Mouse (Mus musculus) small intestine, adult 2 months (tissue): ENCODE data around the gene Extl1.

Source experiments
- CTCF ChIP-seq: fragments of 200-500 bp; IDR thresholded peaks from 2 replicates; pipeline ENCODE4 v1.5.1; 2012; ENCODE audit warnings: low read depth, mild to moderate bottlenecking, control low read depth, inconsistent platforms, low read length, moderate library complexity, mixed read lengths; ENCODE audit not compliant: insufficient replicate concordance, insufficient read length; ENCODE audit errors: extremely low read depth
- POLR2A ChIP-seq: fragments of 200-500 bp; IDR thresholded peaks from 2 replicates; pipeline ENCODE4 v1.6.1; 2012; ENCODE audit warnings: low read depth, mild to moderate bottlenecking, control low read depth, inconsistent platforms, low read length, moderate library complexity

DNA sequence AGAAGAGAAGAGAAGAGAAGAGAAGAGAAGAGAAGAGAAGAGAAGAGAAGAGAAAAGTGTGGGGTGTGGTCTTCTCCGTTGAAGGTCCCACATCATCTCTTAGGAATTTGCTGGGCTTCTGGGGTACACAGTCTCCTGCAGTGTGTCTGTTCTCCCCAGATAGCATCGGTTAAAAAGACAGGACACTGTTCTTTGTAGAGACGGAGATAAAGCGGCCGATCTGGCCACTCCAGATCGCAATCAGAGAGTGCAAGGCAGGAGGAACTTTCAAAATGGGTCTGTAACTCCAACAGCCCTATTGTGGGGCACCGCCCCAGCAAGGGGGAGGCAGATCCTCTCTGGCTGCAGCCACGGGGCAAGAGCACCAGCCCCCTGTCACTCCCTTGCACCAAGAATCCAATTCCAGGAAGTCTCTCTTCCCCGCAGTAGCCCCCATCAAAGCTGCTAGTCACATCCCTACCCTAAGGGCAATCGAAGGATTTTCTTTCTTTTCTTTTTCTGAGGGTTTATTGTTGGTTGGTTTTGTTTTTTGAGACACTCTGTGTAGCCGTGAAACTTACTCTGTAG is 41.4 kb downstream of the Extl1 start:
- TF ChIP-seq CTCF, result no peak
- no peak for TF ChIP-seq POLR2A
